Mouse (Mus musculus) kidney, adult 9 months (tissue): ENCODE data around the gene Dph7.
A peak's percentile ranks its signal among the peaks of the same experiment; 100 is the strongest.
"Not testable (repeated sequence)": the region's sequence is repeated elsewhere in the genome, so short reads cannot be mapped to it uniquely, and the experiment has no call there.

Experiments used
- DNase-seq: peaks from one replicate; pipeline ENCODE4 v3.0.0; 2022

Gene Dph7

GRCm38 (mm10) chr2:24974452-24974851, 12.3 kb downstream of the Dph7 start:
- DNase-seq: not testable (repeated sequence)

- DNase-seq: peak; percentile 97
Observed at GRCm38 (mm10) chr2:24974906-24975703, 12.9 kb downstream of the Dph7 start, which contains the start of gene Mrpl41. Gene Mrpl41 (minus strand): TSS chr2:24975098.

GRCm38 (mm10) chr2:24975704-24976297, 13.6 kb downstream of the Dph7 start, which contains the start of gene Pnpla7:
Gene Pnpla7 (plus strand): TSS chr2:24976033.
- DNase-seq: peak; percentile 88

GRCm38 (mm10) chr2:24976960-24977359, 14.8 kb downstream of the Dph7 start:
- DNase-seq: no peak

- no peak for DNase-seq
Observed at GRCm38 (mm10) chr2:24987762-24988161, 25.6 kb downstream of the Dph7 start.

GRCm38 (mm10) chr2:24995332-24995731, 33.1 kb downstream of the Dph7 start:
- no peak for DNase-seq

- peak; percentile 9 for DNase-seq
Observed at GRCm38 (mm10) chr2:24996471-24996870, 34.3 kb downstream of the Dph7 start.

GRCm38 (mm10) chr2:25000544-25001235, 38.5 kb downstream of the Dph7 start:
- peak; percentile 52 for DNase-seq

GRCm38 (mm10) chr2:25003946-25004786, 42.0 kb downstream of the Dph7 start:
- DNase-seq: no peak

GRCm38 (mm10) chr2:25006767-25007166, 44.6 kb downstream of the Dph7 start:
- DNase-seq: no peak

- DNase-seq: peak; percentile 9
Observed at GRCm38 (mm10) chr2:25008250-25008649, 46.0 kb downstream of the Dph7 start.
